Mouse (Mus musculus) adrenal gland (tissue): Measurements from ENCODE around the gene Emg1.

Source experiments
- intact Hi-C: fragments of 180-260 bp; cut with DNase I; formaldehyde crosslinking; loops from one replicate; pipeline ENCODE4 v1.15.1; 2025

Emg1 gene

GRCm38 (mm10) chr6:124741842-124742241 is 29.9 kb upstream of the Emg1 start:
- intact Hi-C loops = no loop called here

GRCm38 (mm10) chr6:124740888-124741761 is 29.1 kb upstream of the Emg1 start, which contains the start of gene Grcc10:
TSS of gene Grcc10 (minus strand) at chr6:124741374.
- intact Hi-C loops = no loop called here

GRCm38 (mm10) chr6:124740211-124740887 is 28.4 kb upstream of the Emg1 start:
- intact Hi-C loops = no loop called here

GRCm38 (mm10) chr6:124739231-124739796 is 27.3 kb upstream of the Emg1 start:
- intact Hi-C loops = no loop called here

GRCm38 (mm10) chr6:124738511-124739023 is 26.6 kb upstream of the Emg1 start, which contains the start of gene Ptpn6:
TSS of gene Ptpn6 (minus strand) at chr6:124738714.
- intact Hi-C loops = no loop called here

GRCm38 (mm10) chr6:124737040-124737439 is 25.1 kb upstream of the Emg1 start:
- intact Hi-C loops = no loop called here

- intact Hi-C loops = no loop called here
These were observed 22.4 kb upstream of the Emg1 start for GRCm38 (mm10) chr6:124734417-124734816.

GRCm38 (mm10) chr6:124732476-124733370 is 20.7 kb upstream of the Emg1 start:
- intact Hi-C loops = no loop called here

GRCm38 (mm10) chr6:124731038-124731437 is 19.1 kb upstream of the Emg1 start:
- intact Hi-C loops = no loop called here

- intact Hi-C loops = no loop called here
These were observed 18.1 kb upstream of the Emg1 start for GRCm38 (mm10) chr6:124729850-124730705.

GRCm38 (mm10) chr6:124728621-124729020 is 16.6 kb upstream of the Emg1 start:
- intact Hi-C loops = no loop called here

GRCm38 (mm10) chr6:124724472-124724871 is 12.5 kb upstream of the Emg1 start:
- intact Hi-C loops = no loop called here

GRCm38 (mm10) chr6:124723541-124723940 is 11.6 kb upstream of the Emg1 start:
- intact Hi-C loops = no loop called here

GRCm38 (mm10) chr6:124722876-124723473 is 11.0 kb upstream of the Emg1 start:
- intact Hi-C loops = no loop called here

GRCm38 (mm10) chr6:124720904-124721303 is 8.9 kb upstream of the Emg1 start:
- intact Hi-C loops = no loop called here

- intact Hi-C loops = no loop called here
These were observed 7.5 kb upstream of the Emg1 start for GRCm38 (mm10) chr6:124719354-124719978.

- intact Hi-C loops = no loop called here
These were observed 6.7 kb upstream of the Emg1 start for GRCm38 (mm10) chr6:124718703-124719102.

GRCm38 (mm10) chr6:124717968-124718367 is 6.0 kb upstream of the Emg1 start:
- intact Hi-C loops = no loop called here
